Mouse (Mus musculus): ENCODE results near the gene Kdm5a. TPM values are rescaled to one million over a fixed set of nuclear protein-coding genes. Genes with fewer than 3 reads are reported as not detected.

Kdm5a gene
- polyA plus RNA-seq, 1 experiment = 13.0 TPM

DNA sequence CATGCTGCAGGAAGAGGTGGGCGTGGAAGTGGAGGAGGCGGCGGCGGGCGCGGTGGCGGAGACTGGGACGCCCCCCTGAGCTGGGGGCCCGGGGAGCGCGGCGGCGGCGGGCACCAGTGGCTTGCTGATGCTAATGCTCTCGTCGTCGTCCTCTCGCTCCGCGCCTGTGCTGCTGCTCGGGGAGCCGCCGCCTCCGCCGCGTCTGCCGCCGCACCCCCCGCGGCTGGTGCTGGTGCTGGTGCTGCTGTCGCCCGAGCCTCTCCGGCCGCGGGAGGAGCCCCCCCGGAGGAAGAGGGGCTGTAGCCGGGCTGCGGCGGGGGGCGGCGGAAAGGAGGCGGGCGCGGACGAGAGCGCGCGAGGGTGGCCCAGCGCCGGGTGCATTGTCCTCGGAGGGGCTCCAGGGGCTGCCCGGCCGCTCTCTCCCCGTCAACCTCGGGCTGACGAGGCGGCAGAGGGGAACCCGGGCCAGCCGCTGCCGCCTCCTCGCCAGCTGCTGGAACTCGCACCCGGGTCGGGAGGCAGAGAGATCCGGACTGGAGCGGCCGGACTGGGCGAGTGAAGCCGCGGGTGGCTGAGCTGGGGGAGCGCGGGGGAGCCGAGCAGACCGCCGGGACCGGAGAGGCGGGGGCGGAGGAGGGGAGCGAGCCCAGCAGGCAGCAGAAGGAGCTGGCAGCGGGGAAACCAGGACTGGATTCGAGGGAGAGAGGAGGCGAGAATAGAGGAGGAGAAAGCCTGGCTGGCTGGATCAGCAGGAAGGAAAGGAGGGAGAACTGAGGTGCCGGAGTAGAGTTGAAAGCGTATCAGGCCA, 129.7 kb downstream of the Kdm5a start, which contains the start of gene Tmem121b:
Gene Tmem121b, minus strand, starts transcription at position 434 of the 808 bp plus-strand sequence.
- Histone ChIP-seq H3K4me3 (replicated peaks; ENCODE audit: insufficient read depth, low read depth, low read length) (peak within 1 kb of the TSS; percentile 61), H3K4me1 (ENCODE audit: control insufficient read depth, insufficient read depth, low read length) (0 out of 2 replicates have a peak, but pooled peaks cover 2% of the 10 kb centered on the region), H3K27ac (ENCODE audit: insufficient read depth, low read length) (no peak within 1 kb of the TSS), H3K27me3 (ENCODE audit: control insufficient read depth, insufficient read depth, low read length) (peaks cover 2% of the 10 kb centered on the region; the same call in 1 of the 2 replicates)
- DNase-seq = peak; percentile 72 to 78
- 2% methylated on average over 76 of the region's 84 CpGs for WGBS
- TF ChIP-seq CTCF (IDR thresholded peaks at IDR 0.05; ENCODE audit: borderline replicate concordance, insufficient read depth, low read depth, low read length) = no peak
- 0 out of 2 replicates have a peak, but pooled peaks have one; percentile 27 for TF ChIP-seq POLR2A (IDR thresholded peaks at IDR 0.05; ENCODE audit: borderline replicate concordance, insufficient read depth, low read length)

Other genes starting within 250 kb of the Kdm5a start
- 0.10 TPM in 2 replicates for gene D330020A13Rik, start 69.8 kb upstream of the Kdm5a start, polyA plus RNA-seq (2012; rRNA removed)
- 0.55 and 0.65 TPM in 2 replicates for gene B4galnt3, start 69.6 kb upstream of the Kdm5a start, polyA plus RNA-seq (2012; rRNA removed)
- gene Ccdc77, start 250 bp downstream of the Kdm5a start, polyA plus RNA-seq (2012; rRNA removed) = 8.0 and 8.8 TPM in 2 replicates
- 6.2 and 6.9 TPM in 2 replicates for gene Il17ra, start 99.1 kb downstream of the Kdm5a start, polyA plus RNA-seq (2012; rRNA removed)
- gene Tmem121b, start 129.7 kb downstream of the Kdm5a start, polyA plus RNA-seq (2012; rRNA removed) = 3.7 and 3.8 TPM in 2 replicates
- gene Hdhd5, start 167.2 kb downstream of the Kdm5a start, polyA plus RNA-seq (2012; rRNA removed) = 45.4 and 45.7 TPM in 2 replicates

All from cerebellum, adult 2 months (tissue).